Mouse (Mus musculus): ENCODE results near the gene Atp7a.

- no peak for TF ChIP-seq POLR2AphosphoS2 (IDR thresholded peaks at IDR 0.05; ENCODE audit: low read length)
- TF ChIP-seq MEF2A (IDR thresholded peaks at IDR 0.05; ENCODE audit: extremely low read depth, insufficient replicate concordance, low read depth, low read length, poor library complexity, severe bottlenecking): no peak
- TF ChIP-seq EP300 (IDR thresholded peaks at IDR 0.05; ENCODE audit: low read depth in 1 of 2, low read length in 2 of 2): no peak
- no peak for TF ChIP-seq NELFE (IDR thresholded peaks at IDR 0.05; ENCODE audit: low read depth, low read length)
- TF ChIP-seq POLR2A (IDR thresholded peaks at IDR 0.05; ENCODE audit: control insufficient read depth in 1 of 2, insufficient read depth in 1 of 2, low read depth in 1 of 2, low read length in 2 of 2, poor library complexity in 1 of 2): no peak
- TF ChIP-seq MAZ (IDR thresholded peaks at IDR 0.05; ENCODE audit: low read depth, low read length): no peak
- TF ChIP-seq ZNF384 (IDR thresholded peaks at IDR 0.05; ENCODE audit: low read depth, low read length): no peak
These were observed 14.5 kb upstream of the Atp7a start for GRCm38 (mm10) chrX:106012559-106012958.

All from MEL (cell line).